Mouse (Mus musculus) midbrain, embryonic 15.5 days (tissue): ENCODE results near the gene Ptges3. TPM values are rescaled to one million over a fixed set of nuclear protein-coding genes. Genes with fewer than 3 reads are reported as not detected.

Experiments
- ATAC-seq: fragments of 200-750 bp; cut with Nextera tagmentation; replicated peaks from 2 replicates; pipeline ENCODE4 v1.8.0; 2017; ENCODE audit warnings: moderate TSS enrichment
- H3K27ac ChIP-seq: fragments of 300-500 bp; sonication (generic); 2 replicates; pipeline ENCODE4 v1.5.1; 2015; ENCODE audit warnings: mild to moderate bottlenecking, inconsistent platforms
- H3K27me3 ChIP-seq: fragments of 300-500 bp; sonication (generic); replicated peaks from 2 replicates; pipeline ENCODE4 v1.6.1; 2015; ENCODE audit warnings: inconsistent platforms
- H3K36me3 ChIP-seq: fragments of 300-500 bp; sonication (generic); replicated peaks from 2 replicates; pipeline ENCODE4 v1.6.1; 2015; ENCODE audit warnings: inconsistent platforms
- H3K4me1 ChIP-seq: fragments of 300-500 bp; sonication (generic); 2 replicates; pipeline ENCODE4 v1.6.1; 2015; ENCODE audit warnings: inconsistent platforms
- H3K4me2 ChIP-seq: fragments of 300-500 bp; sonication (generic); 2 replicates; pipeline ENCODE4 v1.6.1; 2015; ENCODE audit warnings: inconsistent platforms, mild to moderate bottlenecking, moderate library complexity
- H3K4me3 ChIP-seq: fragments of 300-500 bp; sonication (generic); 2 replicates; pipeline ENCODE4 v1.5.1; 2015; ENCODE audit warnings: mild to moderate bottlenecking, inconsistent platforms
- H3K9ac ChIP-seq: fragments of 300-500 bp; sonication (generic); 2 replicates; pipeline ENCODE4 v1.6.1; 2015; ENCODE audit warnings: mild to moderate bottlenecking, inconsistent platforms
- H3K9me3 ChIP-seq: fragments of 300-500 bp; sonication (generic); 2 replicates; pipeline ENCODE4 v1.6.1; 2016; ENCODE audit warnings: inconsistent platforms
- WGBS: fragments of 180-500 bp; shearing (Covaris S2); methylation state at CpG from one replicate; pipeline ENCODE4 v1.1.7; 2015; ENCODE audit warnings: mixed read lengths; 5-methylcytosine and 5-hydroxymethylcytosine counted together
- polyA plus RNA-seq: library from polyadenylated mRNA; unstranded; fragments of >200 nt; fragmentation: Nextera tagmentation; extraction: Ambion mirVana; gene quantifications from 2 replicates; pipeline ENCODE4 v1.2.1, GENCODE M21; 2015

Gene Ptges3
- 351 and 372 TPM in 2 replicates for polyA plus RNA-seq

DNA sequence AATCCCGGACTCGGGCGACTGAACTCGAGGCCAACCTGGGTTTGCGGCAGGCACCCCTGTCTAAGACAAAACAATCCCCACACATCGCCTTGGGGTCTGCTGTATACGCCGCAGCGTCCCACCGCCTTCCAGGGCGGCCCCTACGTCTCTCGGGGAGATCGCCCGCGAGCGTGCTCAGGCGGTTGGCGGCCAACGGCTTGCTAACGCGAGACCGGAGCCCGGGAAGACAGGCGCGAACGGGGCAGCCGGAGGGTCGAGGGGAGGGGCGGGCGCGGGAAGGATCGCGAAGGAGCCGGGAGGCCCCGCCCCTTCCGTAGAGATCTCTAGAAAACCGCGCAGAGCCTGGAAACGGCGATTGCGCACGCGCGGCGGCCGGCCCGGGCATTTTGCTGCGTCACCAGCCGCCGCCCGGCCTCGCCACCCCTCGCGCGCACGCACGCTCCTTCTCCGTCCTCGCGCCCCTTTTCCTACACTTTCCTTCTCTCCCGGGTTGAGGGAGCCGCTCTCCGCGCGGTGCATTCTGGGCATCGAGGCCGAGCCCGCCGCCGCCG is at the start of gene Ptges3:
Gene Ptges3 (plus strand): TSS at position 354 of the 551 bp plus-strand sequence.
- peak within 1 kb of the TSS; percentile 65 for H3K4me3 ChIP-seq
- ATAC-seq, result peak; percentile 93
- H3K27ac ChIP-seq, result peak within 1 kb of the TSS; percentile 99
- no peaks in the 10 kb centered on the region for H3K36me3 ChIP-seq
- H3K9ac ChIP-seq, result peak within 1 kb of the TSS; percentile 97
- WGBS, result under 1% methylated on average over 70 of the region's 72 CpGs
- peak within 1 kb of the TSS; percentile 73 for H3K4me2 ChIP-seq
- H3K9me3 ChIP-seq, result no peaks in the 10 kb centered on the region
- H3K27me3 ChIP-seq, result no peaks in the 10 kb centered on the region
- H3K4me1 ChIP-seq, result peaks cover 27% of the 10 kb centered on the region

DNA sequence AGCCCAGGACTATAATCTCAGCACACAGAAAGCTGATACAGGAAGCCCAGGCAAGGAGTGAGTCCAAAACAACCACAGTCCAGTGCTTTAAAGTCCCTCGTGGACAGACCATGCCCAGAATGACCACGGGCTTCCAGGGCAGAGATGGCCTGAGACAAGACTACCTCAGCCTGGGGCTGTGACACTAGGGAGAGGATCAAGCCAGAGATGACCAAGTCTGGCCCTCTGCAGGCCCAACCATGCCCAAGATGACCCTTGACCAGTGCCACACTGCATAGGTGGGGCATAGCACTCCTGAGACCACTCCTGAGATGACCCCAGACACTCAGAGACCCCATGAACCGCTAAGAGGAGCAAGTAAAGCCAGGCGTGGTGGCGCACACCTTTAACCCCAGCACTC is 49.0 kb upstream of the Ptges3 start:
- Histone ChIP-seq H3K27ac (no peak overlapping the region), H3K9me3 (no peaks in the 10 kb centered on the region), H3K4me3 (no peak overlapping the region), H3K4me2 (no peak overlapping the region), H3K4me1 (no peaks in the 10 kb centered on the region), H3K27me3 (no peaks in the 10 kb centered on the region), H3K36me3 (no peaks in the 10 kb centered on the region), H3K9ac (no peak overlapping the region)
- ATAC-seq, result no peak
- 81% methylated on average over 5 of the region's 5 CpGs for WGBS

DNA sequence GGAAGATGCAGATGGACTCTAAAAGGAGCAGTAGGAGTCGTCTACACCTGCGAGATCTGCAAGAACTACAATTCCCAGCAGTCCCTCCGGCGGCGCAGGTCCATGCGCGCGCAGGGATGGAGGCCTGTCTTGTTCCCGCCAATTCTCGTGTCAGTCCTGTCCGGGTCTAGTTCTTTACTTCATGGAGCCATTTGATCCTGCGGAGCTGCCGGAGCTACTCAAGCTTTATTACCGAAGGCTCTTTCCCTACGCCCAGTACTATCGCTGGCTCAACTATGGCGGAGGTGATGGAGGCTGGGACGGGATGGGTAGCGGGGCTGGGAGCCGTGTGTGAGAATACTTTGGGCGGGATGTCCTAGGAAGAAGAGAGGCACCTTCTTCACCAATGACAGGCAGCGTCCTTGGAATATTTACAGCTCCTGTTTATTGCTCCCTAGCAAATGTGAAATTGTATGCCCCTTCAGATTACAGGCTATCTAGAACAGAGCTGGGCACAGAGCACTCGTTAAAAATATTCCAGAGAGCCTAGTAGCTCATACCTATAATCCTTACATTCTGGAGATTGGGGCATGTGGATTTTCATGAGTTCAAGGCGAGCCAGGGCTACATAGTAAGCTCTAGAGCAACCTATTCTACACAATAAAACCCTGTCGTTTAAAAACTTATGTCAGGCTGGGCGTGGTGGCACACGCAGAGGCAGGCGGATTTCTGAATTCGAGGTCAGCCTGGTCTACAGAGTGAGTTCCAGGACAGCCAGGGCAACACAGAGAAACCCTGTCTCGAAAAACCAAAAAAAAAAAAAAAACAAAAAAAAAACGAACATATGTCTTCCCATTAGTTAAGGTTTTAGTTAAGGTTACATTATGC is 43.5 kb upstream of the Ptges3 start, which contains the start of gene Prim1:
Gene Prim1 (plus strand): TSS at position 101 of the 867 bp plus-strand sequence.
- WGBS, result 6% methylated on average over 31 of the region's 31 CpGs
- Histone ChIP-seq H3K27ac (peak within 1 kb of the TSS; percentile 66), H3K9me3 (no peaks in the 10 kb centered on the region), H3K27me3 (no peaks in the 10 kb centered on the region), H3K36me3 (no peaks in the 10 kb centered on the region), H3K4me1 (peaks cover 5% of the 10 kb centered on the region), H3K4me3 (peak within 1 kb of the TSS; percentile 85), H3K9ac (peak within 1 kb of the TSS; percentile 73), H3K4me2 (peak within 1 kb of the TSS; percentile 78)
- ATAC-seq, result peak; percentile 96

DNA sequence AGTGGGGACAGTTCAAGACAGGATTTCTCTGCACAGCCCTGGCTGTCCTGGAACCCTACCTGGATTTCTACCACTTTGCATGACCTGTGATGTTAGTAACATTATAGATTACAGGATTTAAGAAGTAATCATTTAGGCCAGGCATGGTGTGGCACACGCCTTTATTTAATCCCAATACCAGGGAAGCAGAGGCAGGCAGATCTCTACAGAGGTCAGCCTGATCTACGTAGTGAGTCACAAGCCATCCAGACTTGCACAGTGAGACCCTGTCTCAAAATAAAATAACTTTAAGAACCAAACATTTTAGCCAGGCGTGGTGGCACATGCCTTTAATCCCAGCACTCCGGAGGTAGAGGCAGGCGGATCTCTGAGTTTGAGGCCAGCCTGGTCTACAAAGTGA is 36.6 kb upstream of the Ptges3 start:
- Histone ChIP-seq H3K4me1 (no peaks in the 10 kb centered on the region), H3K9ac (no peak overlapping the region), H3K27me3 (no peaks in the 10 kb centered on the region), H3K9me3 (no peaks in the 10 kb centered on the region), H3K4me3 (no peak overlapping the region), H3K36me3 (peaks cover 25% of the 10 kb centered on the region), H3K27ac (no peak overlapping the region), H3K4me2 (no peak overlapping the region)
- WGBS, result 92% methylated on average over 5 of the region's 5 CpGs
- ATAC-seq, result no peak

DNA sequence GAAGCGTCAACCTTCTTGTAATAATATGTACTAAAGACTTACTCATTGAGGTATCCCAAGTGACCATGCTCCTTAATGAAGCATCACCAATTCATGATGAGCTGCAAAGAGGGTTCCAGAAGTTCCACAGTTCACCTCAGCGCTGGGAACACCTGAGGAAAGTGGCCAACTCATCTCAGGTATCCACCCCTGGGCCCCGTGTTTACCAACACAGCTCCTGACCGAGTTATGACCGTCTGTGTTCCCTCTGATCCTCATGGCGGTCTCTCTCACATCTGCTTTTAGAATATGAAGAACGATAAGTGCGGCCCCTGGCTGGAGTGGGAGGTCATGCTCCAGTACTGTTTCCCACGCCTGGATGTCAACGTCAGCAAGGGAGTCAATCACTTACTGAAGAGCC is 35.3 kb upstream of the Ptges3 start:
- WGBS, result 95% methylated on average over 10 of the region's 10 CpGs
- Histone ChIP-seq H3K9ac (no peak overlapping the region), H3K36me3 (peaks cover 29% of the 10 kb centered on the region), H3K4me1 (no peaks in the 10 kb centered on the region), H3K4me2 (no peak overlapping the region), H3K4me3 (no peak overlapping the region), H3K27ac (no peak overlapping the region), H3K27me3 (no peaks in the 10 kb centered on the region), H3K9me3 (no peaks in the 10 kb centered on the region)
- no peak for ATAC-seq

DNA sequence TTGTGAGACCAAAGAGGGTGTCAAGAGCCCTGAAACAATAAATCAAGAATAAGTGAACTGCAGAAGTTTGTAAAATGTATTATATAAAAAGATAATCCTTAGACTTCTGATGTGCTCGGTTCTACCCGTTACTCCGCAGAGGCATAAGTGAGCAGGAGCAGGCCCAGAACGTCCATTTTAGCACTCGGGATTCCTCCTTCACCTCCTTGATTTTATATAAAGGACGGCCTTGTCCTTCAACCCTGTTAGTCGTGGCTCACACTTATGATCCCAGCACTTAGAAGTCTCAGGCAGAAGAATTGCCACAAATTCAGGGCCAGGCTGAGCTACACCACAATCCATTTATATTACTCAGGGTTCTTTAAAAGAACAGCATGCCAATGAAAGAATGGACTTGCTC is 28.8 kb upstream of the Ptges3 start:
- no peaks in the 10 kb centered on the region for H3K27me3 ChIP-seq
- ATAC-seq, result no peak
- peaks cover 18% of the 10 kb centered on the region for H3K36me3 ChIP-seq
- H3K9ac ChIP-seq, result no peak overlapping the region
- 92% methylated on average over 7 of the region's 7 CpGs for WGBS
- peaks cover 5% of the 10 kb centered on the region for H3K4me1 ChIP-seq
- no peak overlapping the region for H3K4me2 ChIP-seq
- no peak overlapping the region for H3K4me3 ChIP-seq
- H3K9me3 ChIP-seq, result no peaks in the 10 kb centered on the region
- no peak overlapping the region for H3K27ac ChIP-seq

DNA sequence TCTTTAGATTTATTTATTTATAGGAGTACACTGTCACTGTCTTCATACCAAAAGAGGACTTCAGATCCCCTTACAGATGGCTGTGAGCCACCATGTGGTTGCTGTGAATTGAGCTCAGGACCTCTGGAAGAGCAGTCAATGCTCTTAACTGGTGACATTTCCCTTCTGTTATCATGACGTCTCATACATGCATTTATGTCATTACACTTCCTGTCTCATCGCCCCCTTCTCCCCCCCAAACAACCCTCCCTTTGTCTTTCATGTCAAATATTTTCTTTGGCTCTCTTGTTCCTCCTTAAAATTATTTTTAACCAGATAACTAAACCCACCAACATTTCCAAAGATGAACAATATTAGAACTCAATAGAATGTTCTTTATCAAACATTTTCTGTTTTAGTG is 27.9 kb upstream of the Ptges3 start:
- no peak for ATAC-seq
- WGBS, result 82% methylated on average over 2 of the region's 2 CpGs

DNA sequence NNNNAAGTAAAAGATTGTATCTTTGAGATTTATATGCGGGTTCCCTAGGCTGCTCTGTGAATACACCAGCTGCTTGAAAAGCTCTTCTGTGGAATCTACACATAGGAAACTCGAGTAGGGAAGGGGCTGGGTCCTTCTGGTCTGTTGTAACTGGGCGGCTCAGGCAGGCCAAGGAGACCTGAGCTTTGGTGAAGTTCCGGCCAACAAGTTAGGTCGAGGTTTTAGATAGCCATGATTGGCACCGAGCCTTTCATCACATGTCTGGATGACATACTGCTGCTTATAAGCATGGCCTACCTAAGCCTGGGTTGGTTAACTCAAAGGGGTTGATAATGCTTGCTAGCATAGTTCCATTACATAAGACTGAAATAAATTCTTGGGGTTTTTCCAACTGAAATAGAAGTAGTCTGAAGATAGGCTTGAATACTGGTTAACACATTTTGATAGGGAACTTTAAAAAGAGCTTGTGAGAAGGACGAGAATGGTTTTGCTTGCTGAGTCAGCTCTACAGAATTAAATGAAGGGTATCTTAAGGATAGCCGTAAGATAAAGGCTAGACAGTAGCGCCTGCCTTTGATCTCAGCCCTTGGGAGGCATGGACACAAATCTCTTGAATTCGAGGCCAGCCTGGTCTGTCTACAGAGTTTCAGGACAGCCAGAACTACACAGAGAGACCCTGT is 21.9 kb upstream of the Ptges3 start:
- Histone ChIP-seq H3K4me1 (peaks cover 35% of the 10 kb centered on the region), H3K4me3 (peak overlapping the region; percentile 86), H3K9ac (peak overlapping the region; percentile 90), H3K9me3 (no peaks in the 10 kb centered on the region), H3K27ac (0 out of 2 replicates have a peak overlapping the region, but pooled peaks have one; percentile 93), H3K36me3 (peaks cover 17% of the 10 kb centered on the region; the same call in 1 of the 2 replicates), H3K4me2 (peak overlapping the region; percentile 91), H3K27me3 (no peaks in the 10 kb centered on the region)
- 4% methylated on average over 10 of the region's 10 CpGs for WGBS
- ATAC-seq, result no peak

More for the DNA sequence above, 27.9 kb upstream of the Ptges3 start:
- peaks cover 6% of the 10 kb centered on the region for H3K4me1 ChIP-seq
- no peak overlapping the region for H3K27ac ChIP-seq
- H3K9me3 ChIP-seq, result no peaks in the 10 kb centered on the region
- no peak overlapping the region for H3K4me2 ChIP-seq
- peaks cover 18% of the 10 kb centered on the region for H3K36me3 ChIP-seq
- H3K27me3 ChIP-seq, result no peaks in the 10 kb centered on the region
- H3K4me3 ChIP-seq, result no peak overlapping the region
- no peak overlapping the region for H3K9ac ChIP-seq

DNA sequence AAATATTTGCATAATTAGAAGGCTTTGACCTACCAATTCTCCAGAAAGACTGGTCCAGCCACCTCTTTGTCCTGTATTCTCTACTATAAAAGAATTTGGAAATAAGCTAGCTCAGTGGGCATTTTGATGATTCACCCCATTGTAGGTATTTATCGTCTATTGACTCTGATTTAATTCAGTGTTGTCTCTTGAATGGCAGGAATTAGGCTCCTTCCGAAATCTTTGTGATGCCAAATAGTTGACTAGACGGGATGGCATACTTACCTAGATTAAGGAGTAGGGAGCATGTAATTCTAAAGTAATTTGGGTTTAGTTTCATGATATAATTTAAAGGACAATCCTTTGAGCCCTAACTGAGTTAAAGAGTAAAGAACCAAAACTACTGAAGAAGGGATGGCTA is 20.8 kb upstream of the Ptges3 start:
- Histone ChIP-seq H3K27me3 (no peaks in the 10 kb centered on the region), H3K36me3 (peaks cover 17% of the 10 kb centered on the region; the same call in 1 of the 2 replicates), H3K4me2 (peak overlapping the region; percentile 17), H3K9ac (no peak overlapping the region), H3K4me1 (peaks cover 35% of the 10 kb centered on the region), H3K27ac (no peak overlapping the region), H3K4me3 (no peak overlapping the region), H3K9me3 (no peaks in the 10 kb centered on the region)
- no peak for ATAC-seq
- WGBS, result 44% methylated on average over 3 of the region's 3 CpGs

DNA sequence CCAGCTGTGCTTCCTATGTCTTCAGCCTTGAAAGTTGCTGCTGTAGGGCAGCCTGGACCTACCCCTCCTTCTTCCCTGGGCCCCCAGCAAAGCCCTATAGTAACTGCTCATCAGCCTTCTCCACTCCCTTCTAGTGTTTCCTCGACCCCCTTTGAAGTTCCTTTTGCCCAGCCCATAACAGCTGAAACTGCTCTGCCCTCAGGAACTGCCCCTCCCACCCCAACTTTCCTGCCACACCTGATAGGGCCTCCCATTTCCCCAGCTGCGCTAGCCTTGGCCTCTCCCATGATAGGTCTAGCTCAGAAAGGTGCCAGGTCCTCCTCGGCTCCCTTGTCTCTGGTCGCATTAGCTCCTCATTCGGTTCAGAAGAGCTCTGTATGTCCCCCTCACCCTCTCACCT is 19.6 kb upstream of the Ptges3 start:
- H3K36me3 ChIP-seq, result peaks cover 19% of the 10 kb centered on the region; the same call in 1 of the 2 replicates
- no peaks in the 10 kb centered on the region for H3K9me3 ChIP-seq
- WGBS, result 74% methylated on average over 5 of the region's 5 CpGs

DNA sequence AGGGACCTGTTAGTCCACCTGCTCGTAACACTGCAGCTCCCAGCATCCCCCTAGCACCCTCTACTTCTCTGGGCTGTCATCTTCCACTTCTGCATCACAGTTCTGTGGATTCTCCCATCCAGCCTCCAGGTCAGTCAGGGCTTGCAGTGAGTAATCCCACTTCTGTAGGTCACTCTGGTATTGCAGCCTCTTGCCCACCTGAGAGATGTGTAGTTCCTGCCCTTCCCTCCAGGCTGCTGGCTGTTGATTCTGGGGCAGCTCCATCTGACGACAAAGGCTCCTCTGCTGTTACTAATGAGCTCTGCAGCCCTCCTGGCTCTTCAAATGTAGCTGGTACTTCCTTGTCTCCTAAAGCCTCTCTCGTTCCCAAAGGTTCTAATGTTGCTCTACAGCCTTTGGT is 18.9 kb upstream of the Ptges3 start:
- 87% methylated on average over 3 of the region's 3 CpGs for WGBS
- H3K9me3 ChIP-seq, result no peaks in the 10 kb centered on the region
- no peak overlapping the region for H3K4me3 ChIP-seq
- H3K4me2 ChIP-seq, result no peak overlapping the region
- H3K27ac ChIP-seq, result no peak overlapping the region
- H3K9ac ChIP-seq, result no peak overlapping the region
- peaks cover 19% of the 10 kb centered on the region; the same call in 1 of the 2 replicates for H3K36me3 ChIP-seq
- ATAC-seq, result no peak
- H3K27me3 ChIP-seq, result no peaks in the 10 kb centered on the region
- peaks cover 35% of the 10 kb centered on the region for H3K4me1 ChIP-seq

More for the DNA sequence above, 19.6 kb upstream of the Ptges3 start:
- no peak overlapping the region for H3K4me2 ChIP-seq
- no peak overlapping the region for H3K4me3 ChIP-seq
- no peak overlapping the region for H3K9ac ChIP-seq
- ATAC-seq, result no peak
- peaks cover 37% of the 10 kb centered on the region for H3K4me1 ChIP-seq
- no peak overlapping the region for H3K27ac ChIP-seq
- H3K27me3 ChIP-seq, result no peaks in the 10 kb centered on the region

DNA sequence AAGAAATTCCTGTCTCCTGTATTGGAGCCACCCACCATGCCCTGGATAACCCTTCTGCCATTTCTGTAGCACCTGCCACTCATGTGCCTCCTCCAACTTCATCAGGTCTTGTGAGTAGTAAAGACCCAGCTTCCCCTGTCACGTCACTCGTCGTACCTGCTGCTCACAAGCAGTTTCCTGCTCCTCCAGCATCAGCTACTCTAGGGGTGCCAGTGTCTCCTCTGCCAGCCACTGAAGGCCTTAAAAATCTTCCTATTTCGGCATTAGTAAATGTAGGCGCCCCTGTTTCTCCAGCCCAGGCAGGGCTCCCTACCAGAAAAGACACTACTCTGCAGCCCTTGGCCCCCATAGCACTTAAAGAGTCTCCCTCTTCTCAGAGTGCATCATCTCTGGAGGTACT is 18.5 kb upstream of the Ptges3 start:
- Histone ChIP-seq H3K9ac (no peak overlapping the region), H3K27ac (no peak overlapping the region), H3K36me3 (peaks cover 19% of the 10 kb centered on the region; the same call in 1 of the 2 replicates), H3K4me3 (no peak overlapping the region), H3K9me3 (no peaks in the 10 kb centered on the region), H3K4me1 (peaks cover 34% of the 10 kb centered on the region), H3K27me3 (no peaks in the 10 kb centered on the region), H3K4me2 (no peak overlapping the region)
- 93% methylated on average over 5 of the region's 5 CpGs for WGBS
- no peak for ATAC-seq
